Mouse (Mus musculus) cerebellum, adult 11-12 months (tissue): Measurements from ENCODE around the gene Pdp2.

Experiments
- DNase-seq: peaks from one replicate; pipeline ENCODE4 v3.0.0; 2022

The Pdp2 gene

GRCm38 (mm10) chr8:104598496-104598895, 7.2 kb downstream of the Pdp2 start:
- DNase-seq, result no peak

GRCm38 (mm10) chr8:104601386-104601785, 10.1 kb downstream of the Pdp2 start:
- no peak for DNase-seq

GRCm38 (mm10) chr8:104601941-104602371, 10.7 kb downstream of the Pdp2 start:
- DNase-seq, result no peak

GRCm38 (mm10) chr8:104602468-104603244, 11.4 kb downstream of the Pdp2 start:
- peak; percentile 76 for DNase-seq

GRCm38 (mm10) chr8:104603245-104603593, 12.0 kb downstream of the Pdp2 start:
- no peak for DNase-seq

GRCm38 (mm10) chr8:104606329-104606728, 15.1 kb downstream of the Pdp2 start:
- DNase-seq, result no peak

GRCm38 (mm10) chr8:104607944-104608343, 16.7 kb downstream of the Pdp2 start:
- DNase-seq, result peak; percentile 52

- no peak for DNase-seq
These were observed 18.0 kb downstream of the Pdp2 start for GRCm38 (mm10) chr8:104609222-104609621.

GRCm38 (mm10) chr8:104610185-104610766, 19.0 kb downstream of the Pdp2 start:
- DNase-seq, result no peak

GRCm38 (mm10) chr8:104611613-104612012, 20.4 kb downstream of the Pdp2 start:
- DNase-seq, result no peak

- no peak for DNase-seq
These were observed 21.9 kb downstream of the Pdp2 start for GRCm38 (mm10) chr8:104613119-104613518.

GRCm38 (mm10) chr8:104620765-104621164, 29.5 kb downstream of the Pdp2 start:
- DNase-seq, result no peak

GRCm38 (mm10) chr8:104624161-104624560, 32.9 kb downstream of the Pdp2 start, which contains the start of gene Cdh16:
Gene Cdh16 (minus strand): TSS chr8:104624396.
- no peak for DNase-seq

- DNase-seq, result no peak
These were observed 36.0 kb downstream of the Pdp2 start for GRCm38 (mm10) chr8:104627065-104627740.

GRCm38 (mm10) chr8:104628402-104628801, 37.2 kb downstream of the Pdp2 start:
- DNase-seq, result no peak

GRCm38 (mm10) chr8:104629306-104630110, 38.3 kb downstream of the Pdp2 start:
- no peak for DNase-seq

GRCm38 (mm10) chr8:104630111-104630479, 38.8 kb downstream of the Pdp2 start:
- DNase-seq, result no peak

- DNase-seq, result no peak
These were observed 39.3 kb downstream of the Pdp2 start for GRCm38 (mm10) chr8:104630574-104630973.

- no peak for DNase-seq
These were observed 39.9 kb downstream of the Pdp2 start, which contains the start of gene Rrad for GRCm38 (mm10) chr8:104630981-104631663. Gene Rrad (minus strand): TSS chr8:104631327.

- no peak for DNase-seq
These were observed 40.7 kb downstream of the Pdp2 start for GRCm38 (mm10) chr8:104631975-104632374.

- DNase-seq, result no peak
These were observed 41.2 kb downstream of the Pdp2 start for GRCm38 (mm10) chr8:104632486-104632885.

- no peak for DNase-seq
These were observed 42.0 kb downstream of the Pdp2 start for GRCm38 (mm10) chr8:104633156-104633744.
